Mouse (Mus musculus) left cerebral cortex, adult 18-20 months (tissue): ENCODE results near the gene Fanci. TPM values are rescaled to one million over a fixed set of nuclear protein-coding genes. Genes with fewer than 3 reads are reported as not detected.

Experiments used
- total RNA-seq, 2 experiments: library from RNA; stranded (reverse); gene quantifications; 2 replicates each; pipeline ENCODE4 v1.2.3; 2021

The Fanci gene
- total RNA-seq, 2 experiments from 2014 or later: 0.42 to 1.3 TPM

Other genes with a start within 250 kb of the Fanci start
- 100 to 1,000 TPM; 184 to 202 TPM for gene Mfge8, start 242.9 kb upstream of the Fanci start, total RNA-seq
- gene Abhd2, start 118.7 kb upstream of the Fanci start, total RNA-seq: 10 to 100 TPM; 87.3 to 92.1 TPM
- gene Rlbp1, start 4.9 kb upstream of the Fanci start, total RNA-seq: 10 to 100 TPM; 24.8 to 27.9 TPM
- gene Polg, start 74.4 kb downstream of the Fanci start, total RNA-seq: 100 to 1,000 TPM in 1 of 2 experiments, 10 to 100 TPM in 1; 92.3 to 115 TPM
- gene Rhcg, start 225.7 kb downstream of the Fanci start, total RNA-seq: 1 to 10 TPM; 1.6 to 2.3 TPM